Mouse (Mus musculus) macrophage (primary cell): ENCODE results near the gene Cd93. TPM values are rescaled to one million over a fixed set of nuclear protein-coding genes. Genes with fewer than 3 reads are reported as not detected.

Experiments
- H3K27ac ChIP-seq: fragments of 350-480 bp; formaldehyde crosslinking; 2 replicates; pipeline ENCODE4 v1.9.0; 2021
- H3K36me3 ChIP-seq: fragments of 350-480 bp; formaldehyde crosslinking; 2 replicates; pipeline ENCODE4 v1.9.0; 2021; ENCODE audit errors: inconsistent target
- H3K4me3 ChIP-seq: fragments of 350-480 bp; formaldehyde crosslinking; 2 replicates; pipeline ENCODE4 v1.9.0; 2021; ENCODE audit errors: inconsistent target
- H3K79me2 ChIP-seq: fragments of 350-480 bp; formaldehyde crosslinking; 2 replicates; pipeline ENCODE4 v1.9.0; 2021; ENCODE audit errors: inconsistent target
- WGBS: methylation state at CpG from one replicate; pipeline ENCODE4 v1.1.7; 2026; ENCODE audit warnings: inconsistent platforms; ENCODE audit not compliant: missing documents; 5-methylcytosine and 5-hydroxymethylcytosine counted together
- polyA plus RNA-seq: library from polyadenylated mRNA; stranded (reverse); fragments of 250-400 nt; gene quantifications from 3 replicates; pipeline ENCODE4 v1.2.4, GENCODE M21; 2018; ENCODE audit warnings: inconsistent platforms
- total RNA-seq, 78 experiments: library from RNA; depleted of rRNA; stranded (reverse); fragments of 250-400 nt; gene quantifications; 1 replicate in 9 of 78; 2 replicates in 24 of 78; 3 replicates in 43 of 78; 4 replicates in 2 of 78; pipeline ENCODE4 v1.2.4; 2018; ENCODE audit warnings: inconsistent platforms in 56 of 78

Cd93 gene
- total RNA-seq (2018; cell fraction: chromatin; rRNA removed) = 100 to 1,000 TPM in 15 of 26 experiments, 10 to 100 TPM in 11; 16.5 to 157 (median 107) TPM
- 100 to 1,000 TPM; 154 to 389 (median 241) TPM for total RNA-seq (2018; cell fraction: cytosol; rRNA removed)
- total RNA-seq (2018; cell fraction: nucleus; rRNA removed) = 100 to 1,000 TPM in 25 of 26 experiments, 10 to 100 TPM in 1; 88.6 to 676 (median 368) TPM
- 156 to 277 TPM (median 258 TPM) in 3 replicates for polyA plus RNA-seq

DNA sequence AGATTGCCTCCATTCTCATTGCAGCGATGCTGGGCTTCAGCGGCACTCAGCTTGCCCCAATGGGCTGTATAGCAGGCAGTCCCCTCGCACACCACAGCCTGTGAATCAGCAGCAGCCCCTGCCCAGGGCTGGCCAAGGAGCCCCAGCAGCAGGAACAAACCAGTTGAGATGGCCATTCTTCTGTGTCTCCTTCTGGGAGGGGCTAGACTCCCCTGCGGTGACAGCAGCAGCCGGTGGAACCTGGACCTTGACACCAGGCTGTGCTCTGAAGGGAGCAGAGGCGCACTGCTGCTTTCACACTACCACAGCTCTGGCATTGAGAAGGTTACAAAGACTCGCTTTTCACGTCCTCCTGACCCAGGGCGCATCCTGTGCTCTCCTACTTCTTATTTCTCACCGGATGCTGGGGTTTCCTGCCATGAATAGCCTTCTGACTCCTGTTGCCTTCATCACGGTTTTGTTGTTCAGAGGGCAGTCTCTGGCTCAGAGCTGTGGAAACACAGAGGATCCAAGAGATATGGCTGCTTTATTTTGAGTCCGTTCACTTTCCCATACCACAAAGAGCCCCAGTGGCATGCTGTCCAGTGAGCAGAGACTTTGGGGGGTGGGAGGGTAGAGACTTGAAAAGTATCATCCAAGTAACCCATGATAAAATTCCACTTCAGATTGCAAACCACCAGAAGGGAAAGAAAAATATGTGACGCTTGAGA is at the start of gene Cd93:
Gene Cd93 (minus strand): TSS at position 315 of the 710 bp plus-strand sequence.
- Histone ChIP-seq H3K36me3 (no peaks in the 10 kb centered on the region; the same call in 1 of the 2 replicates), H3K27ac (peak within 1 kb of the TSS; percentile 98), H3K79me2 (peaks cover 62% of the 10 kb centered on the region), H3K4me3 (peak within 1 kb of the TSS; percentile 80)
- 3% methylated on average over 13 of the region's 13 CpGs for WGBS

DNA sequence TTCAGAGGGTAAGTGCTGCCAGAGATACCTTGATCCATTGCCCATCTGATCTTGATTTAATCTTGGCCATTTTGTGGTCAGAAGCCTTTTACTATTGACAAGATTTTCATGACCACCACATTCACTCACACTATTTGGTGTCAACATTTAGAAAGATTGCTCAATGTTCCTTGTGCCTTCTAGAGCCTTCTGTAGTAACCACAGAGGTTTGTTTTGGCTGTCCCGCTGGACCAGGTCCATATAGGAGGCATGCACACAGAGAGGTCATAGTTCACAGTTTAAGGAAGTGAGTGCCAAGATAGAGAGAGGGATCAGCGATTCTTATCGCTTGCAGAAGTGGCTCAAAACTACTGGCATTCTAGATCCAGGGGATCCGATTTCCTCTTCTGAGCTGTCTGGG is 48.7 kb upstream of the Cd93 start:
- Histone ChIP-seq H3K79me2 (no peaks in the 10 kb centered on the region; the same call in 1 of the 2 replicates), H3K27ac (peak overlapping the region; percentile 99)
- 1% methylated on average over 4 of the region's 4 CpGs for WGBS

DNA sequence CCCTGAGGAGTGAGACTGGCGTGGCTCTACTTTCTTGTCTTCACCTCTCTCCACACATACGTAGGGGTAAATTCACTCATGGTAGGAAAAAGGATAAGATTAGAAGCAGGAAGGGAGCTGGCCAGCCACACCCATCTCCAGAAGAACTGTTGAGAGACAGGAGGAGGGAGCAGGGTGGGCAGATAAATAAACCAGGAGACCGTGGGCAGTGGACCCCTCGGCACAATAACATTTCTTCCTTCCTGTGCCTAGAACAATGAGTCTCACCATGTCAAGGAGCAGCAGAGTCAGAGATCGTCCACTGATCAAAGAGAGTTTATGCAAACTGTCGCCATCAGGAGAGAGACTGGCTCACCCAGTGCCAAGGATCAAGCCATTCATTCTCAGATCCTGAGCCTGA is 46.8 kb upstream of the Cd93 start:
- Histone ChIP-seq H3K36me3 (no peaks in the 10 kb centered on the region), H3K79me2 (no peaks in the 10 kb centered on the region; the same call in 1 of the 2 replicates), H3K27ac (peak overlapping the region; percentile 99), H3K4me3 (no peak overlapping the region)
- 68% methylated on average over 6 of the region's 6 CpGs for WGBS

More for the DNA sequence above, 48.7 kb upstream of the Cd93 start:
- Histone ChIP-seq H3K4me3 (no peak overlapping the region), H3K36me3 (no peaks in the 10 kb centered on the region)

DNA sequence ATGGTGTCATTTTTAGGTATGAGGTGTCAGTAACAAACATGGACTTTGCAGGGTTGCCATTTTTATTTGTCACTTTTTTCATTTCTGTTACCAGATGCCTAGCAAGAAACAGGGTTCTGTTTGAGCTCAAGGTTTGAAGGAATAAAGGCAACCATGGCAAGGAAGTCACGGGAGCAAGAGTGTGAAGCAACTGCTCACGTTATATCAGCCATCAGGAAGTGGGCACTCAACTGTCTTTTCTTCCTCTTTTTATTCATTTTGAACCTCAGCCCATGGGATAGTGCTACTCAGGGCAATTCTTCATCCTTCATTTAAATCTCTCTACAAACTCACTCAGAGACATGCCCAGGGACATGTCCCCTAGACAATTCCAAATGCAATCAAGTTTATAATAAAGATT is 45.5 kb upstream of the Cd93 start:
- WGBS = 0% methylated on average over 2 of the region's 2 CpGs
- no peak overlapping the region for H3K4me3 ChIP-seq
- peak overlapping the region; percentile 99 for H3K27ac ChIP-seq
- H3K79me2 ChIP-seq = no peaks in the 10 kb centered on the region; the same call in 1 of the 2 replicates
- no peaks in the 10 kb centered on the region for H3K36me3 ChIP-seq

DNA sequence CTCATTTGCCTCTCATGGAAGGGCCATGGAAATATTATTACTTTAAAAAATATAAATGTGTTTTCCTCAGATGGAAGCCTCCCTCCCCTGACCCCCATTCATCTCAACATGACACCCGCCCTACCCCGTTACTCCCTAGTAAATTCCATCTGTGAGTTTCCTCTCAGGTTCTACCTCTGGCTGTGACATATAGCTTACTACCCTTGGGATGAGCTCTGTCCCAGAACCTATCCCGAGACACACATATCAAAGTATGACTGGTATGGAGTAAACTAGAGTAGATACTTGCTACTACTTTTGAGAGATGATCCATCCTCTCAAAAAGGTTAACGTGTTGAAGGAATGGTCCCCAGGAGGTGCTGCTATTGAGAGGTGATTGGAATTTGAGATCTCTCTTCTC is 42.2 kb upstream of the Cd93 start:
- peak overlapping the region; percentile 99; the same call in 1 of the 2 replicates for H3K27ac ChIP-seq
- H3K36me3 ChIP-seq = no peaks in the 10 kb centered on the region
- H3K4me3 ChIP-seq = no peak overlapping the region
- 96% methylated on average over 4 of the region's 4 CpGs for WGBS
- H3K79me2 ChIP-seq = no peaks in the 10 kb centered on the region; the same call in 1 of the 2 replicates

DNA sequence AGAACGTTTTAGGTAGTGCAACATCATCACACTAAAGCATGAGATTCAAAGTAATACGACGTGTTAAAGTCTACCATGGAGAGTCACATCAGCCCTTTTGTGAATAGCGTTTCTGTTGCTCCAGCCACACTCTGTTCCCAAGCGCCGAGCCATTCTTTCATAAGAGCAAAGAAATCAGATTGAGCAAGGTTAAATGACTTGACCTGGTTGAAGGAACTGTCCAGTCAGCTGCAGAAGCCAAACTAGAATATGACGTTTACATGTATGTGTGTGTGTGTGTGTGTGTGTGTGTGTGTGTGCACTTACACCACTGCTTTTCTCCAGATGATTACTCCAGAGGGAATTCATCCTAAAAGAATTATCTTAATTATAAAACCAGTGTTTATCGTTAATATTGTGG is 37.0 kb upstream of the Cd93 start:
- no peaks in the 10 kb centered on the region for H3K36me3 ChIP-seq
- WGBS = 85% methylated on average over 7 of the region's 8 CpGs
- H3K79me2 ChIP-seq = no peaks in the 10 kb centered on the region
- no peak overlapping the region for H3K27ac ChIP-seq
- no peak overlapping the region for H3K4me3 ChIP-seq

DNA sequence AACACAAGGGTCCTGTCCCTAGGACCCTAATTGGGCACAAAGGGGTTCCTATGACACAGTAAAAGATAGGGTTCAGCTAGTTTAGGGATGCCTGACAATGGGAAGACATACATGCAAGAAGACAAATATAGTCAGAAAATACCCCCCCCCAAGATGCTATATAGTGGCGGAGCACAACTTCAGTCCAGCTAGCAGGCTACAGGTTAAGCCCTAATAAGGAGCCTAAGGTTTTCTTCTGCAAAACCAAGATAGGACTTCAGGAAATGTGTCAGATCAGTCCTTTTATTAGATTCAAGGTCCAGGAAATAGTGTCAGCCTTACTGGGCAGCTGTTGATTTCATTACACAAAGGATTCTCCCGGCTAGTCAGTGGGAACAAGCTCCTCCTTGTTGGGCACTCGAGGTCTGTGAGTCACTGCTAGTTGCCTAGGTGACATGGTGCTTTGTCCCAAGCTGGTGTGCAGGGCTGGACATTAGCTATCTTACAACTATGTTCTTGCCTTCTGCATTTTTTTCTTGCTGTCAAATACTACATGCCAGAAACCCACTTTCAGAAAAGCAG is 34.9 kb upstream of the Cd93 start:
- no peaks in the 10 kb centered on the region for H3K79me2 ChIP-seq
- 23% methylated on average over 3 of the region's 3 CpGs for WGBS
- no peak overlapping the region for H3K4me3 ChIP-seq
- H3K36me3 ChIP-seq = no peaks in the 10 kb centered on the region
- H3K27ac ChIP-seq = peak overlapping the region; percentile 78

DNA sequence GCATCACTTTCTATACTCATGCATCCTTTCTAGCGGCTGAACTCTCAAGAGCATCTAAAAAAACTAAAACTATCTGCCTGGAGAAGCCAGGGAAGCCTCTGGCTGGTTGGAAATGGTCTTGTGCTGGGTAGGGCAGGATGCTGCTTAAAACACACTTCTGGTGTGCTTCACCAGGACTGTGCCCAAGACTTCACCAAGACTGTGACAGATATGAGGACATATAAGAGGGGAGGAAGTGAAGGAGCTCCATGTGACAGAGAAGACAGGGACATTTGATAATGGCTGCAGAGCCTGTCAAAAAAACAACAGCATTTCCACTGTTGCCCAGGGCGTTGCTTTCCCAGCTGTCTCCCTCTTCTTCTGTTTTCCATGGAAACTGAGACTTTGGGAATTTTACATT is 34.0 kb upstream of the Cd93 start:
- no peak overlapping the region for H3K4me3 ChIP-seq
- no peaks in the 10 kb centered on the region for H3K79me2 ChIP-seq
- 100% methylated on average over 2 of the region's 2 CpGs for WGBS
- H3K36me3 ChIP-seq = no peaks in the 10 kb centered on the region
- peak overlapping the region; percentile 78 for H3K27ac ChIP-seq

DNA sequence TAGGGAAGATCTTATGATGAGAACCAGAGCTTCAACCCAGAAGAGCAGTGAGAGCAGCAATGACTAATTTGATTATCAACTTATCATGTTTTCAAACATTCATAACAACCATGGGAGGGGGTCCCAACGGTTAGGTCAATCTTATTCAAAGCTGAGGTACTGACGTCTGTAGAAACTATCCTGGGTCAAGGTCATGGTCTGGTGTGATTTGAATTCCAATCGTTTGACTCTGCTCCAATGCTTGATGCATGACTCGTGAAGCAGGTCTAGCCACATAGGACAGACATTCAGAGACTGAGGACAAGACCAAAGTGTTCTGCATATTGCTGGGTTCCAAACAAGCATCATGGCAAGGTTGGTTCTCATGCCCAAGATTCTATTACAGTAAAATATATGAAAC is 33.2 kb upstream of the Cd93 start:
- H3K79me2 ChIP-seq = no peaks in the 10 kb centered on the region
- H3K27ac ChIP-seq = no peak overlapping the region
- 95% methylated on average over 4 of the region's 4 CpGs for whole genome bisulfite sequencing
- no peaks in the 10 kb centered on the region for H3K36me3 ChIP-seq
- H3K4me3 ChIP-seq = no peak overlapping the region

DNA sequence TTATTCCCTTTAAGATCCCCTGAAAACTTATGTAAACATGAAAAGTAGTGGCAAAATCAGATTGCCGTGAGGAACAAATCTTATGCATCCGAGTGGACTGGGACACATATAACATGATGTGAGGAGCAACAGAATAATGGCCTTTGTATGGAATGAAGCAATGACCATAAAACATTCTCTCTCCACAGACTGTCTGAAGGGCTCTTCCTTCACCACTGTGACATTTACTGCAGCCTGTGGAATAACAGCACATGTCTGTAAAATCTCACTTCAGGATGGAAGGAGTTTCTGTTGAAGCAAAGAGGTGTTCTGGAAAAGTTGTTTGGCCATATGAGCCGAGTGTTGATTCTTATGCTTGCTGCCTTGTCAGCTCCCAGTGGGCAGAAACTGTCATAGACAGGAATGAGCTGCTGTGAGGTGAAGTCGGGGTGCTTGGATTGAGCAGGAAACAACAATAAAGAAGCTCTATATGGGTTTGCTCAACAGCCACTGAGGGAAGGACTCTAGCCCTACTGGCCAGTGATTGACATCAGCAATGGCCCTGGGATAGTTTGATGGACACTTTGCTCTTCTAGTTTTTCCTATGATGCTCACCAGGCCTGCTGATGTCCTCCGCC is 32.6 kb upstream of the Cd93 start:
- 91% methylated on average over 5 of the region's 5 CpGs for WGBS
- Histone ChIP-seq H3K27ac (no peak overlapping the region), H3K79me2 (no peaks in the 10 kb centered on the region), H3K4me3 (no peak overlapping the region), H3K36me3 (no peaks in the 10 kb centered on the region)

DNA sequence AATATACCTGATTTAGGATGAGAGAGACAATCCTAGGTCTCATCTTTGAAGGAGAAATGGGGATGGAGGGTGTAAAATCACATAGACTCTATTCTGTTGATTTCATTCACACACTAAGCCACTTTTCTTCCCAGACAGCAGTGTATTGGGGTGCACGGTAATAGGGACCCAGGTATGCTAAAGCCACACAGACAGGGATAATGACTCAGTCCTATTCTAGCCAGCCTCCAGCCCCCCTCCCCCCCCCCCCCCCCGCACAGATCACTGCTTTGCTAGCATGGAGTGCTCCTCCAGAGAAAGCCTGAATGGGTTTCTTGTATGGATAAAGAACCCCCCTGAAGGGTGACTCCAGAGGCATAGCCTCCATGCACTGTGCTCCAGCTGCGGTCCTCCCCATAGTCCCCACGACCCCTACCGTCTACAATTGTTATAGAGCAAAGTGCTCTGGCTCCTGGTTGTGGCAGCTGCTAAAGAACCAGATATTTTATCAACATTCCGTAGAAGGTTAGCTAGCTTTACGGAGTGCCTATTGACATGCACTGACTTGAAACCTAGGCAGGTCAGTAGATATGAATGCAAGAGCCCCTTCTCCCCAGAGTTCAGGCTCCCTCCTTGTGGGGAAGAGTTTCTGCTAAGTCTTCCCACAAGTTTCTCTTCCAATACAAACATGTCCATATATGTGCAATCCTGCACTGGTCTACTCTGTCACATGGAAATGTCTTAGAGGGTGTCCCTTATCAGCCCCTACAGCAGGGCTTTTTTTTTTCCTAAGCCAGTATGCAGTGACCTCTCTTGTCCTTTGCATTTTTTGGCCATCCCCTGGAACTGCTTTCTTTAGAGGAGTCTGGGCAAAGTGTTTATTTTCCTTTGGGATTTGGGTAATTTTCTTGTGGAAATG is 26.2 kb upstream of the Cd93 start:
- 96% methylated on average over 6 of the region's 7 CpGs for WGBS
- H3K36me3 ChIP-seq = no peaks in the 10 kb centered on the region
- H3K27ac ChIP-seq = no peak overlapping the region
- H3K79me2 ChIP-seq = no peaks in the 10 kb centered on the region
- no peak overlapping the region for H3K4me3 ChIP-seq

DNA sequence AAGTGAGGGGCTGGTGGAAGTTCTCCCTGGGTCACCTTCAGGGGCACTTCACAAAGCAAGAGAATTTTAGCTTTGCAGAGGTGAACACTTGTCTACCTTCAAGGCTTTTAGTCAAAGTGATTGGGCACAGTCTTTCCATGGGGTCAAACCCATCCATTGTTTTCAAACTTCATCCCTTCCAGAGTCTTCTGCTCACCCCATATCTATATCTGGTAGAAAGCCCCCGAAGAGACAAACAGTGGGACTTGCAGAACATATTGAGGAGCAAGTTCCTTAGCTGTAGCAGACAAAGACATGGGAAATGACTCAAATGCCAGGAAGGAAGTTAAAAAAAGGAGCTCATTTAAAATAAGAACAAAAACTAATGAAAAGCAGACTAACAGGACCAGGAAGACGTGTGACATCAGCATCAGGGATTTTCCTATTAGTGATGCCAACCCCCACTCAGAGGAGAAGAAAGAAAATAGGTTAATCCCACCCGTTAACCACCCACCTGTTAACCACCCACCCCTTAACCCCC is 24.6 kb upstream of the Cd93 start:
- Histone ChIP-seq H3K36me3 (no peaks in the 10 kb centered on the region), H3K4me3 (no peak overlapping the region), H3K79me2 (no peaks in the 10 kb centered on the region), H3K27ac (peak overlapping the region; percentile 41)
- 42% methylated on average over 3 of the region's 3 CpGs for WGBS

DNA sequence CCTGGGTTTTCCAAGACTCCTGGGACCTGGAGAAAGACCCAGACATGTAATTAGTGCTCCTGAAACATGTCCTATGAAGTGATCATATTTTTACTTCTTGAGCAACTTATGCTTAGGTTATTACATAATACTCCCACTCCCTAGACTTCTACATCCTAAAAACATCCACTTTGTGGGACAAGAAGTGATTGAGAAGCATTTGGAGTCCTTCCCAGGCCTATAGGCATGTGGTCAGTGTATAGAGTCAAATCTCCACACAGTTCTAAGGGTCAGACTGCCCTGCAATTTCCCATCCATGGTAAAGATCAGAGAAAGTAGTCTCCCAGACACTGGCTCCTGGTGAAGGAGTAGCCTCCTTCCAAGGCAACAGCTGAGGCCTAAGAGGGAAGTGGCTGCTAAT is 12.0 kb upstream of the Cd93 start:
- H3K36me3 ChIP-seq = no peaks in the 10 kb centered on the region
- no peak overlapping the region for H3K27ac ChIP-seq
- no peaks in the 10 kb centered on the region for H3K79me2 ChIP-seq
- H3K4me3 ChIP-seq = no peak overlapping the region

DNA sequence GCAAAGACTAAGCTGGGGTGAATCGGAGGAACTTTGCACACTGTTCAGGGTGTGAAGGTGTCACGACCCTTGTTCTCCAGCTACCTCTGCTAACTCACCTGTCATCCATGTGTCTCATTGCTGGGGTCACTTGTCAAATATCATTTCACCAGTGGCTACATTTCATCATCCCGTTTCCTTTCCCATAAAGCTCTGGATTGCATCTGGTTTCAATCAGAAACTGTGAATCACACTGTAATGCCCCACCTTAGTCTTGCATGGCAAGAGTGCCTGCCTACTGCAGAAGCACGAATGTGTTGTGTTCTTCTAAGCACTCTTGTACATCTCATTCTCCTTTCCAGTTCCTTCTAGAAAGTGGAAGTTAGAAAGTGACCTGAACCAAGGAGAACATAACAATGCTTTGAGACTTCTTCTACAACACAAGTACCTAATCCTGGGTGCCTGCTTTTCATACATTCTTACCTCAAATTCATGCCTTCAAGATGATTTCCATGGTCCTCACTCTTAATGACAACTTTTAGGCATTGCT is 10.7 kb upstream of the Cd93 start:
- Histone ChIP-seq H3K27ac (no peak overlapping the region), H3K36me3 (no peaks in the 10 kb centered on the region), H3K79me2 (no peaks in the 10 kb centered on the region), H3K4me3 (no peak overlapping the region)
- 59% methylated on average over 4 of the region's 4 CpGs for WGBS
